Mouse (Mus musculus) liver, embryonic 14.5 days (tissue): ENCODE measurements around the gene Leap2.

Experiments used
- CTCF ChIP-seq: IDR thresholded peaks from 2 replicates; pipeline ENCODE4 v1.5.1; 2016; ENCODE audit warnings: antibody characterized with exemption, low read depth, control low read depth
- EP300 ChIP-seq: IDR thresholded peaks from 2 replicates; pipeline ENCODE4 v1.6.1; 2016; ENCODE audit warnings: antibody characterized with exemption, low read depth

GRCm38 (mm10) chr11:53452396-53452795, 29.4 kb upstream of the Leap2 start:
- TF ChIP-seq CTCF (no peak), EP300 (no peak)
